Mouse (Mus musculus) frontal cortex, postnatal 14 days (tissue): ENCODE results near the gene Unc119.
A peak's percentile ranks its signal among the peaks of the same experiment; 100 is the strongest.

ENCODE experiments used
- DNase-seq, 2 experiments: peaks; one replicate each; pipeline ENCODE4 v3.0.0; 2022; ENCODE audit warnings: low spot score in 2 of 2

Gene Unc119

DNA sequence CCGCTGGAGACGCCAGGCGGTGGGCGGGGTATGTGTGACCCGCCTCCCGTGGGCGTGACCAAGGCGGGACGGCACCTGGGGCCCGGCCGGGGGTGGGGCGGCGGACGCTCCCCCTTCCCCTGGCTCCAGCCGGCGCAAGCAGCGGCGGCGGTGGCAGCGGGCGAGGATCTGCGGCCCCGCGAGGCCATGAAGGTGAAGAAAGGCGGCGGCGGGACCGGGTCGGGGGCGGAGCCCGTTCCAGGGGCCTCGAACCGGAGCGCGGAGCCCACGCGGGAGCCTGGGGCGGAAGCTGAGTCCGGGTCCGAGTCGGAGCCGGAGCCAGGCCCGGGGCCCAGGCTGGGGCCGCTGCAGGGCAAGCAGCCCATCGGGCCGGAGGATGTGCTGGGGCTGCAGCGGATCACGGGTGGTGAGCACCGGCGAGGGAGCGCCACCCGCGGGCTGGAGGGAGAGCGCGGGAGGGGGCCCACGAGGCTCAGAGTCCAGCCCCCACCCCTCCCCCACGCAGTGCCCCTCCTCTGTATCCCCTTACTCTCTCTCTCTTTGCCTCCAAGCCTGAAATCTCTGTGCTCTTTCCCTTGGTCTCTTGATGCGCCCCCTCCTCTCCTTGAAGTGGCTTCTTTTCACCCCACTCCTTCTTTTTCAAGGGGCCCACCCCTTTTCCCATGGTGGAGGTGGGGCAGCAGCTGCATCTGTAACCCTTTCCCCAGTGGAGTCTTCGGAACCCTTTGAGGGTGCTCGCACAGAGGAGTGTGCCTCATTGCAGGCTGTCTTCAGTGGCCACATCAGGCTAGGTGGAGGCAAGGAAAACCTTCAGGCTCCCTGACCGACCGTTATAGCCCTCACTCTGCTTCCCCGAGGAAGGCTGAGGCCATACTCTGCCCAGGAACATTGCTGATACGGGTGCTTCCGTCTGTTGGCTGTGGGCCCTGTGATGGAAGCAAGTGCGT lies at the start of gene Unc119:
Gene Unc119, plus strand, starts transcription at position 102 of the 947 bp plus-strand sequence.
- peak in 1 of 2 experiments; percentile 51 for DNase-seq

GRCm38 (mm10) chr11:78294585-78294984 lies 48.7 kb upstream of the Unc119 start:
- DNase-seq, result no peak

DNA sequence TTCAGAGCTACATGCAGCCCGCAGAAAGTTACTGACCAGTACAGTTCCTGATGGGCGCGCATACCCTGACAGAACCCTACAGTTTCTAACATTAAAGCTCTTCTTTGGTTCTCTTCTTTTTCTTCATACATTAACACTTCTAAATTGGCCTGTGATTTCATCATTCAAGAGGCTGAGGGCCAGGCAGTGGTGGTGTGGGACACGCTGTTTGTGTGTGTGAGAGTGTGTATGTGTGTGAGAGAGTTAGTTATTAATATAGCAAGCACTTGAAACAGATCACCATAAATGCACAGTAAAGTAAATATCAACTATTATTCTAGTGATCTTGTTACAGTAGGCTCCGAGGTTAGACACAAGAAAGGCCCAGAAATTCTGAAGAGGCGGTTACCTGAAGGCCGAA lies 42.4 kb upstream of the Unc119 start:
- DNase-seq, result no peak

DNA sequence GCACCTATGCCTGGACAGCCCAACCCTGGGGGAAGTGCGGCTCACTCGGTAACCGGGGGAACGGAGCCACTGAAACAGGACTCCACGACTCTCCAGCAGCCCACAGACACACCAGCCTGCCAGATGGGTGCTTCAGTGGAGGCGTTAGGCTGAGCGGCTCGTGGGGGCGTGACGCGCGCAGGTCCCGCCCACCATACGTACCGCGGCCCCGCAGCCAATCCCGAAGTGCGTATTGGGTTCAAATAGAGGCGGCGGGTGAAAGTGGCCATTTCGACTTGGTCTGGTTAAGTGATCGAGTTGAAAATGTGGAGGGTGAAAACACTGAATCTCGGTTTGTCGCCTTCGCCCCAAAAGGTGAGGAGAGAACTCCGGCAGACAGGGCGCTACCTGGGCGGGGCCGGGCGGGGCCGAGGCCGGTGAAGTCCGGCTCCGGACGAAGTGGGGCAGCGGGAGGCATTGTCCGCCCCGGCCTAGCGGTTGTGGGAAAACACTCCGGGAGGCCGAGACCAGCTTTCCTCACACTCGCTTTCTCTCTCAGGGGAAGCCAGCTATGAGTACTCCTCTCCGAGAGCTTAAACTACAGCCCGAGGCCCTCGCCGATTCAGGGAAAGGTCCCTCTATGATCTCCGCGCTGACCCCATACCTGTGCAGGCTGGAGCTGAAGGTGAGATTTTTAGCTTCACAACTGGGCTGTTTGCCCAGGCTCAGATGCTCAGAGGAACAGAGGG lies 41.8 kb upstream of the Unc119 start, which contains the start of gene Spag5:
Gene Spag5, plus strand, starts transcription at position 173 of the 728 bp plus-strand sequence.
- peak; percentile 81 to 85 for DNase-seq

DNA sequence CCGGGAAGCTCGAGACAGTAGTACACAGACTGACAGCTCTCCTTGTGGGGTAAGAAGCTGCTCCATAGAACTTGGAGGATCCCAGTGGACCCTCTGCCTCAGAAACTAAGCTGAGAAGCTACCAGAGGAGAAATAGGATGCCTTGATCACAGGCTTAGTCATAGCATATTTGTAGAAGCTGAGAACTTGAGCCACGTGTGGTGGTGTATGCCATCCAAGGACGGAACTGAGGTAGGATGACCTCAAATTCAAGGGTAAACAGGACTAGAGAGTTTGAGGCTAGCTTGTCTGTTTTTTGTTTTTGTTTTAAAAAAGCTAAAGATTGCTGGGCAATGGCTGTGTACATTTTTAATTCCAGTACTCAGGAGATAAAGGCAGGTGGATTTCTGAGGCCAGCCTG lies 38.0 kb upstream of the Unc119 start:
- no peak for DNase-seq

DNA sequence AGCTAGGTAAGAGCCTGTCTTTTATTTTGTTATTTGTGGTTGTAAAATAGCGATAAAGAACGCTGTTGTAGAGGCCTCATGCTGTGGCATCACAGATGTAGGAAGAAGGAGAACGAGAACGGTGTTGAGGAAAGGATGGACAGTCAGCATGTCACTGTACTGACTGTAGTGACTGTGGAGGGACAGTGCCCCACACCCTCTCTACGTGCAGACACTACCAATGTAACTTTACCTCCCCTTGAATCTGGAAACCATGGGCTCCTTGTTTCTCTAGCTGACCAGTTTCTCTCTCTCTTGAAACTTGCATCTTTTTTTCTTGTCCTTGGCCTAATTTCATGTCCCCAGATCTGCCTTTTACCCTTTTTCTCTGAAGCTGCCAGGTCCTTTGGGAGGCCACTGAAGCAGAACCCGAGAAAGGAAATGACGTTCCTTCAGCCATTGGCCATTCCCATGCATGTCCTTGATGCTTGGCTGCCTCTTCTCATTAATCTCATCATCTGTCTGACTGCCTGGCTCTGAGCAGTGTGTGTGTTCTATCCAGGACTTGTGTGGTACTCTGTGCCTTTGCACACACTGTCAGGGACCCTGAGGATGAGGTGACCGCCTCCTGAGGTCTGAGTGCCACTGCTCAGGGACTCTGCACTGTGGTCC lies 32.3 kb upstream of the Unc119 start:
- no peak for DNase-seq

- no peak for DNase-seq
These were observed 29.6 kb upstream of the Unc119 start for GRCm38 (mm10) chr11:78313662-78314061.

GRCm38 (mm10) chr11:78318411-78318810 lies 24.9 kb upstream of the Unc119 start:
- DNase-seq, result no peak

DNA sequence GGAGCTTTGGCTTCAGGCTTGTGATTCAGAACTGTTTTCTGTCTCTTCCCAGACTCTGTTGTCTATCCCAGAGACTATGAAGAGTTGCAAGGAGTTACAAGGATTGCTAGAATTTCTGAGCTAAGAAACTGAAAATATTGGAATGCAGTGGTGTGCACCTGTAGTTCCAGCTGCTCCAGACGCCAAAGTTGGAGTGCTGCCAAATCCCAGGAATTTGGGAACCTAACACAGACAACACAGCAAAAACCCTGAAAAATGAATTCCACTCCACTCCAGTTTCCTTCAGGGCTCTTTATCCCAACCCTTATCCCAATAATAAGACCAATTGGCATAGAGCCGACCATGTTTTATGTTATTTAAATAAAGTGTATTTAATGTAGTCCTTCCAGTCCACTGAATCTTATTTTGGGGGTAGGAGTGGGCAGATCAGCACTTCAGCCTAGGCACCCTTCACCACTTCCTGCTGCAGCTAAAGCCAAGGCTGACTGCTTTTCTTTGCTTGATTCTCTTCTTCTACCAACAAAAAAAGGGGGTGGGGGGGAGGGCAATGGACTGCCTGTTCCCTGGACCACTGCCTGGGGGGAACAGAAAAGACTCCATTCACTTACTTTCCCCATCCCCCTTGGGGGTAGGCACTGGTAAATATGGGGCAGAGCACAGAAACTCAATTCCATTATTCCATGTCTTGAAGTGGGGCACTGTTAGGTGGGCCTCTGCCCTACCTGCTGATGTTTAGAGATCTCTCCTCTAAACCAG lies 21.0 kb upstream of the Unc119 start:
- no peak for DNase-seq

DNA sequence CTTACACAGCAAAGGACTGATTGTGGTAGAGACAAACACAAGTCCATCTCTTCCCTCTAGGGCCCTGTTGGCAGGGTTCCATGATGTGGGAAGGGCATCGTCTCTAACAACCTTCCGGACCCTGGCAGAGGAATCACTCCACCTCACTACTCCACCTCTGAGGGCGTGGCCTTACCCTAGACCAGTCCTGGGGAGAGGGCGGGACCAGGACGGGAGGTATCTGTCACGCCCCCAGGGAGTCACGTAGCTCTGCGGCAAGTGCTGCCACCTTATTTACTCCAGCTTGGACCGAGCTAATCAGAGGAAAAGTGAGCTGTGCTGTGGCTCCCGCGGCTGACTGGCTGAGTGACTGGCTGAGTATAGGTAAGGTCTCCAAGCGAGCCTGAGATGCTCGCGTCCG lies 20.4 kb upstream of the Unc119 start, which contains the start of gene Aldoc:
Gene Aldoc, plus strand, starts transcription at position 109 of the 400 bp plus-strand sequence.
- peak; percentile 55 to 72 for DNase-seq

- no peak for DNase-seq
These were observed 19.1 kb upstream of the Unc119 start for GRCm38 (mm10) chr11:78324000-78324785.

DNA sequence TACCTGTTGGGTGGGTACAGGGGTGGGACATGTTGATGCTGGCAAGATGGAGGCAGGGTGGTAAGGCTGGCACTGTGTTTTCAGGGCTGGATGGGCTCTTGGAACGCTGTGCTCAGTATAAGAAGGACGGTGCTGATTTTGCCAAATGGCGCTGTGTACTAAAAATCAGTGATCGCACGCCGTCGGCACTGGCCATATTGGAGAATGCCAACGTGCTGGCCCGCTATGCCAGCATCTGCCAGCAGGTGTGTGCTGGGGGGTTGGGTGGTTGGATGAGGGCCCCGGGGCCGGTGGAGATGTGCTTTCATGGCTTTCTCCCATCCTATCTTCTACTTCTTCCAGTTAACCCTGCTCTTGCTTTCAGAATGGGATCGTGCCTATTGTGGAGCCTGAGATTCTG lies 18.3 kb upstream of the Unc119 start:
- DNase-seq, result no peak

DNA sequence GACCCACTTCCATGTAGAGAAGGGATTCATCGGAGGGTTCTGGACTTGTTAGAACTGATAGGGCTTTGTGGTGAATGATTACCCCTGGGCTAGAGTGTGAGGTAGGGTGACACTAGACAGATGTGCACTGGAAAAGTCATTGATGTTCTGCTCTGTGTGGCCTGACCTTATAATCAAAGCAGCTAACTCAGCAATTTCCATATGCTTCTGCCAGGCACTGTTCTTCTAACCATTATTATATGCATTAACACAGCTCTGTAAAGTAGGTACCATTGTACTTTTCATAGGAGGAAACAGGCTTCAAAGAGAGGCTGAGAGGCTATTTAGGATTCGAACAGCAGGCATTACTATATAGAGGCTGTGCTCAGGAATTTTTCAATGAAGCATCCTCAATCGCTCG lies 16.1 kb upstream of the Unc119 start:
- no peak for DNase-seq

GRCm38 (mm10) chr11:78327634-78328511 lies 15.4 kb upstream of the Unc119 start, which contains the start of gene Pigs:
Pigs (plus strand) TSS chr11:78328415.
- DNase-seq, result peak; percentile 87 to 95

GRCm38 (mm10) chr11:78328512-78329056 lies 14.7 kb upstream of the Unc119 start:
- DNase-seq, result no peak

- DNase-seq, result no peak
These were observed 10.6 kb upstream of the Unc119 start for GRCm38 (mm10) chr11:78332676-78333075.

DNA sequence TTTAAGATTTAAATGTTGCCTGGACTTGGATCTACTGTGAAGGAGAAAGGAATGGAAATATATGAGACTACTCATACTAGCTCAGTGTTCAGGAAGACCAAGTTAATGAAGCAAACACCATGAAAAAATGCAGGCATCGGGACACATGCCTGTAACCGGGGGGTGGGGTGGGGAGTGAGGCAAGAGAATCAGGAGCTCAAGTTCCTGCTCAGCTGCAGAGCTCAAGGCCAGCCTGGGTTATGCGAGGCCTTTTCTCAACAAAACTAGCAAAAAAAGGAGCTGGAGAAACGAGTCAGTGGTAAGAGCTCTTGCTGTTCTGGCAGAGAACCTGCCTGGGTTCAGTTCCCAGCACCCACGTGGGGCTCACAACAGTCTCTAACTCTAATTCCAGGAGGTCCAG lies 9.3 kb upstream of the Unc119 start:
- DNase-seq, result no peak

DNA sequence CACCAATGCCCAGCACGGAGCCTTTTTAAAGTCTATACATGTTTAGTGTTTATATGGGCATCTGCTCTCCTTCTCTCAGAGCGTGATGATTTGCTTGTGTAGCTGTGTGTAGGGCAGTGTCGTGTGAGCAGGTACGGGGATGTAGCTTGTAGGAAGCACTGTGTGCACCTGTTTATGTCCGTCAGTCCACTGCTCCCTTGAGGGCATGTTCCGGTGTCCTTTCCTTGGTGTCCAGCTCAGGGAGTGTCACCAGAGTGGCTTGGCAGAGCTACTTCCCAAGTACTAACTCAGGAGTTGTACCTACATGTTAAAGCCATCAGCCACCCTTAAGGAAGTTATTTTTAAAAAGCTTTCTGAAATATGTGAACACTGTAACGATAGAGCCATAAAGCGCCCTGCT lies 6.2 kb upstream of the Unc119 start:
- DNase-seq, result no peak

DNA sequence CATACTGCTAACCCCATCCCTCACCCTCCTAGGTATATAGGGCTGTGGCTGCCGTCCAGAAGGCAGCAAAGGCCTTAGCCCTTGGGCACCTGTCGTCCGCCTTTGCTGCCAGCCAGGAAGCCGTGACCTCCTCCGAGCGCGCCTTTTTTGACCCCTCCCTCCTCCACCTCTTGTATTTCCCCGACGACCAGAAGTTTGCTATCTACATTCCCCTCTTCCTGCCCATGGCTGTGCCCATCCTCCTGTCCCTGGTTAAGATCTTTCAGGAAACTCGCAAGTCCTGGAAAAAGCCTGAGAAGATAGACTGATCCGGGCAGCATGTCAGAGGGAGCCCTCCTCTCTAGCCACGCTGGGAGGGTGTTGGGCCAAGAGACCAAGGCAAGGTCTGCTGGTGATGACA lies 1.6 kb upstream of the Unc119 start:
- DNase-seq, result no peak
